Mouse (Mus musculus): Measurements from ENCODE around the gene Usp18. TPM values are rescaled to one million over a fixed set of nuclear protein-coding genes. Genes with fewer than 3 reads are reported as not detected.

The Usp18 gene
- 7.3 and 7.9 TPM in 2 replicates for polyA plus RNA-seq (2015; fragmentation: Nextera tagmentation; extraction: Ambion mirVana)

GRCm38 (mm10) chr6:121245127-121246036 is at the start of gene Usp18:
Gene Usp18, plus strand, starts transcription at chr6:121245906.
- H3K9ac ChIP-seq (ENCODE audit: low read length): peak within 1 kb of the TSS; percentile 66
- ATAC-seq (ENCODE audit: low read depth): peak; percentile 96
- H3K36me3 ChIP-seq (ENCODE audit: control insufficient read depth, insufficient read depth, low read length): no peaks in the 10 kb centered on the region
- peak within 1 kb of the TSS; percentile 66 for H3K4me3 ChIP-seq (ENCODE audit: low read length)
- WGBS: 4% methylated on average over 35 of the region's 35 CpGs
- no peaks in the 10 kb centered on the region for H3K9me3 ChIP-seq (ENCODE audit: control insufficient read depth, low read length)
- peaks cover 3% of the 10 kb centered on the region for H3K27me3 ChIP-seq (ENCODE audit: control insufficient read depth, insufficient read depth, low read depth, low read length)
- peak within 1 kb of the TSS; percentile 65 for H3K4me2 ChIP-seq (ENCODE audit: low read depth, low read length)
- no peaks in the 10 kb centered on the region; the same call in 1 of the 2 replicates for H3K4me1 ChIP-seq (replicated peaks; ENCODE audit: control insufficient read depth, insufficient read depth, low read length)
- peak within 1 kb of the TSS; percentile 54; the same call in 1 of the 2 replicates for H3K27ac ChIP-seq (ENCODE audit: low read length)

- Histone ChIP-seq H3K27me3 (ENCODE audit: control insufficient read depth, insufficient read depth, low read depth, low read length) (no peaks in the 10 kb centered on the region), H3K27ac (ENCODE audit: low read length) (no peak overlapping the region), H3K4me3 (ENCODE audit: low read length) (no peak overlapping the region), H3K9ac (ENCODE audit: low read length) (no peak overlapping the region), H3K4me1 (replicated peaks; ENCODE audit: control insufficient read depth, insufficient read depth, low read length) (peaks cover 6% of the 10 kb centered on the region; the same call in 1 of the 2 replicates), H3K4me2 (ENCODE audit: low read depth, low read length) (no peak overlapping the region), H3K36me3 (ENCODE audit: control insufficient read depth, insufficient read depth, low read length) (peaks cover 4% of the 10 kb centered on the region; the same call in 1 of the 2 replicates), H3K9me3 (ENCODE audit: control insufficient read depth, low read length) (no peaks in the 10 kb centered on the region)
- WGBS: 60% methylated on average over 9 of the region's 9 CpGs
- ATAC-seq (ENCODE audit: low read depth): no peak
These were observed 47.8 kb upstream of the Usp18 start for GRCm38 (mm10) chr6:121197807-121198365.

- 75% methylated on average over 3 of the region's 4 CpGs for whole genome bisulfite sequencing
- Histone ChIP-seq H3K4me1 (replicated peaks; ENCODE audit: control insufficient read depth, insufficient read depth, low read length) (no peaks in the 10 kb centered on the region), H3K9ac (ENCODE audit: low read length) (no peak overlapping the region), H3K4me2 (ENCODE audit: low read depth, low read length) (no peak overlapping the region), H3K27me3 (ENCODE audit: control insufficient read depth, insufficient read depth, low read depth, low read length) (no peaks in the 10 kb centered on the region), H3K9me3 (ENCODE audit: control insufficient read depth, low read length) (no peaks in the 10 kb centered on the region), H3K36me3 (ENCODE audit: control insufficient read depth, insufficient read depth, low read length) (no peaks in the 10 kb centered on the region), H3K27ac (ENCODE audit: low read length) (no peak overlapping the region), H3K4me3 (ENCODE audit: low read length) (no peak overlapping the region)
- no peak for ATAC-seq (ENCODE audit: low read depth)
These were observed 45.2 kb upstream of the Usp18 start for GRCm38 (mm10) chr6:121200458-121200857.

GRCm38 (mm10) chr6:121202026-121202425 is 43.7 kb upstream of the Usp18 start:
- H3K4me3 ChIP-seq (ENCODE audit: low read length): no peak overlapping the region
- H3K36me3 ChIP-seq (ENCODE audit: control insufficient read depth, insufficient read depth, low read length): no peaks in the 10 kb centered on the region
- H3K9ac ChIP-seq (ENCODE audit: low read length): no peak overlapping the region
- no peaks in the 10 kb centered on the region for H3K27me3 ChIP-seq (ENCODE audit: control insufficient read depth, insufficient read depth, low read depth, low read length)
- H3K27ac ChIP-seq (ENCODE audit: low read length): no peak overlapping the region
- H3K4me1 ChIP-seq (replicated peaks; ENCODE audit: control insufficient read depth, insufficient read depth, low read length): no peaks in the 10 kb centered on the region
- no peak overlapping the region for H3K4me2 ChIP-seq (ENCODE audit: low read depth, low read length)
- ATAC-seq (ENCODE audit: low read depth): no peak
- H3K9me3 ChIP-seq (ENCODE audit: control insufficient read depth, low read length): no peaks in the 10 kb centered on the region
- 81% methylated on average over 5 of the region's 5 CpGs for WGBS

- ATAC-seq (ENCODE audit: low read depth): no peak
- 86% methylated on average over 5 of the region's 5 CpGs for WGBS
- no peak overlapping the region for H3K4me3 ChIP-seq (ENCODE audit: low read length)
- H3K27me3 ChIP-seq (ENCODE audit: control insufficient read depth, insufficient read depth, low read depth, low read length): peaks cover 7% of the 10 kb centered on the region
- no peak overlapping the region for H3K4me2 ChIP-seq (ENCODE audit: low read depth, low read length)
- no peaks in the 10 kb centered on the region for H3K9me3 ChIP-seq (ENCODE audit: control insufficient read depth, low read length)
- peaks cover 6% of the 10 kb centered on the region for H3K4me1 ChIP-seq (replicated peaks; ENCODE audit: control insufficient read depth, insufficient read depth, low read length)
- no peak overlapping the region for H3K9ac ChIP-seq (ENCODE audit: low read length)
- no peak overlapping the region for H3K27ac ChIP-seq (ENCODE audit: low read length)
- H3K36me3 ChIP-seq (ENCODE audit: control insufficient read depth, insufficient read depth, low read length): no peaks in the 10 kb centered on the region
These were observed 39.2 kb upstream of the Usp18 start for GRCm38 (mm10) chr6:121206481-121206880.

GRCm38 (mm10) chr6:121209584-121209983 is 36.1 kb upstream of the Usp18 start:
- Histone ChIP-seq H3K4me3 (ENCODE audit: low read length) (no peak overlapping the region), H3K36me3 (ENCODE audit: control insufficient read depth, insufficient read depth, low read length) (no peaks in the 10 kb centered on the region), H3K9ac (ENCODE audit: low read length) (no peak overlapping the region), H3K4me1 (replicated peaks; ENCODE audit: control insufficient read depth, insufficient read depth, low read length) (peaks cover 12% of the 10 kb centered on the region), H3K4me2 (ENCODE audit: low read depth, low read length) (no peak overlapping the region), H3K9me3 (ENCODE audit: control insufficient read depth, low read length) (no peaks in the 10 kb centered on the region), H3K27me3 (ENCODE audit: control insufficient read depth, insufficient read depth, low read depth, low read length) (peaks cover 7% of the 10 kb centered on the region), H3K27ac (ENCODE audit: low read length) (peak overlapping the region; percentile 53)
- ATAC-seq (ENCODE audit: low read depth): peak; percentile 83
- WGBS: 59% methylated on average over 2 of the region's 2 CpGs

GRCm38 (mm10) chr6:121210149-121210925 is 35.4 kb upstream of the Usp18 start, which contains the start of gene Tuba8:
Gene Tuba8, plus strand, starts transcription at chr6:121210696.
- peak within 1 kb of the TSS; percentile 43 for H3K4me3 ChIP-seq (ENCODE audit: low read length)
- peaks cover 19% of the 10 kb centered on the region for H3K4me1 ChIP-seq (replicated peaks; ENCODE audit: control insufficient read depth, insufficient read depth, low read length)
- H3K27ac ChIP-seq (ENCODE audit: low read length): peak within 1 kb of the TSS; percentile 53
- H3K4me2 ChIP-seq (ENCODE audit: low read depth, low read length): peak within 1 kb of the TSS; percentile 54
- H3K9ac ChIP-seq (ENCODE audit: low read length): peak within 1 kb of the TSS; percentile 51
- H3K27me3 ChIP-seq (ENCODE audit: control insufficient read depth, insufficient read depth, low read depth, low read length): peaks cover 7% of the 10 kb centered on the region
- WGBS: 6% methylated on average over 30 of the region's 30 CpGs
- ATAC-seq (ENCODE audit: low read depth): peak; percentile 65
- H3K36me3 ChIP-seq (ENCODE audit: control insufficient read depth, insufficient read depth, low read length): no peaks in the 10 kb centered on the region
- no peaks in the 10 kb centered on the region for H3K9me3 ChIP-seq (ENCODE audit: control insufficient read depth, low read length)

- 2% methylated on average over 12 of the region's 12 CpGs for WGBS
- Histone ChIP-seq H3K4me2 (ENCODE audit: low read depth, low read length) (peak overlapping the region; percentile 54), H3K27ac (ENCODE audit: low read length) (peak overlapping the region; percentile 53)
These were observed 34.8 kb upstream of the Usp18 start for GRCm38 (mm10) chr6:121210926-121211289.

More at GRCm38 (mm10) chr6:121210926-121211289, 34.8 kb upstream of the Usp18 start:
- Histone ChIP-seq H3K27me3 (ENCODE audit: control insufficient read depth, insufficient read depth, low read depth, low read length) (peaks cover 7% of the 10 kb centered on the region), H3K4me1 (replicated peaks; ENCODE audit: control insufficient read depth, insufficient read depth, low read length) (peaks cover 19% of the 10 kb centered on the region), H3K9ac (ENCODE audit: low read length) (peak overlapping the region; percentile 51), H3K4me3 (ENCODE audit: low read length) (peak overlapping the region; percentile 43), H3K9me3 (ENCODE audit: control insufficient read depth, low read length) (no peaks in the 10 kb centered on the region), H3K36me3 (ENCODE audit: control insufficient read depth, insufficient read depth, low read length) (no peaks in the 10 kb centered on the region)
- peak; percentile 10; the same call in 1 of the 2 replicates for ATAC-seq (ENCODE audit: low read depth)

Measured in lung, embryonic 16.5 days (tissue).